Mouse (Mus musculus): ENCODE measurements at regions not wholly inside any gene's neighbourhood (a gene's known extent, or its start where the extent isn't known, plus 50 kb on each side); places are given as distances from the start of the nearest gene placed in this dataset.

DNA sequence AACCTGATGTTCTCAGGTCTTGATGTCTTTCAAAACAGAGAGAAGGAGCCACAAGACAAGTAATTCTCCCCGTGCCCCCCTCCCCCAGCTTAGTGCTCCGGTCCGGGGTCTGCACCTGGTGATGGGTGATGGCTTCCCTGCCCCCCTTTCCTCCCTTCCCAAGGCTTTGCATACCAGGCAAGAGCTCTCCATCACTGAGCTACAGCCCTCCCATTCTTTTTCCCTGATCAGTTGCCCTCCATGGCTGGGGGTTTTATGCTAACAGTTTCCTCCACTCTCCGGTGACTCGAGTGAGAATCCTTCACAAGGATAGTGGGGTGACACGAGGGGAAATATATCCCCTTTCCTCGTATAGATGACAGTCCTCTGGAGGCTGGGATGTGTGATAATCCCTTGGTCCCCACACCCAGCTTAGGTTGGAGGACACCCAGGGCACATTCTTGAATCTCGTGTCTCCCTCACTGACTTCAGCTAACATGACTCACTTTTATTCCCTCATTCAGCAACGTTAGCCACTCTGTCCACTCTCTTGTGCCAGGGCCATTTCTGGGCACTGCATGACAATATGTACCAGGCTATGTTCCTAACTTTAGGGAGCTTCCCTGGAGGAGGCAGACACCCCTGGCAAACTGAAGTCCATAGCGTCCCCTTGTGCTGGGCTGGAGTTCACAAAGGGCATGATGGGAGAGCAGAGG lies 61.9 kb upstream of the Ampd3 start:
- TF ChIP-seq CHD1 (IDR thresholded peaks at IDR 0.05; ENCODE audit: low read depth, low read length) (no peak), GATA1 (IDR thresholded peaks at IDR 0.05; ENCODE audit: low read depth, low read length) (no peak), CHD2 (IDR thresholded peaks at IDR 0.05; ENCODE audit: low read length) (no peak)
- no peak overlapping the region for H3K27ac ChIP-seq (ENCODE audit: control insufficient read depth, low read depth, low read length)

DNA sequence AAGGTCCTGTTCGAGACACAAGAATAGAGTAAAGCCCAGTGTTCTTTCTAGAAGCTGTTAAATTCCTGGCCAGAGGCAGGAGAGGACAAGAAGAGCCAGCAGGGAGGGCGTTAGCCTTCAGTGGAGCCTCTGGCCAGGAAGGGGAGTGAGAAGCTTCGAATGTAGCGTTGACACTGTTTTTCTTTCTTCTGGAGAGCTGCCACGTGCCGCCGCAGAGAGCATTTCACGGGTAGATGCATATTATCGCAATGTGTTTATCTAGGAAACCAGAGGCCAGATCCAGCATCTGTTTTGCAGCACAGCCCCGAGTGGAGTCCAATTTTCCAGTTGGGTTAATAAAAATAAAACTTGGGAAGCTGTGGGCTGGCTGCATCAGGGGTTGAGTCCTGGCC lies 61.3 kb upstream of the Ampd3 start:
- Histone ChIP-seq H3K4me3 (ENCODE audit: control insufficient read depth in 1 of 2, insufficient read depth in 1 of 2, low read depth in 2 of 2, low read length in 2 of 2) (no peak overlapping the region), H3K79me2 (ENCODE audit: control insufficient read depth, insufficient read depth, low read length, poor library complexity) (no peaks in the 10 kb centered on the region), H3K9me3 (replicated peaks; ENCODE audit: insufficient read depth, low read length) (no peaks in the 10 kb centered on the region), H3K27me3 (ENCODE audit: control insufficient read depth in 1 of 2, insufficient read depth in 2 of 2, low read length in 2 of 2) (no peaks in the 10 kb centered on the region; a peak in 1 of 4 replicates), H3K4me1 (ENCODE audit: control insufficient read depth in 1 of 2, insufficient read depth in 2 of 2, low read length in 2 of 2) (peaks cover 4 to 38% of the 10 kb centered on the region in 2 experiments; a peak in 3 of 4 replicates), H3K36me3 (ENCODE audit: control insufficient read depth in 1 of 2, insufficient read depth in 2 of 2, low read length in 2 of 2) (peaks cover 0 to 15% of the 10 kb centered on the region in 2 experiments; a peak in 2 of 4 replicates), H3K9ac (ENCODE audit: control insufficient read depth, low read depth, low read length, poor library complexity, severe bottlenecking) (no peak overlapping the region), H3K27ac (ENCODE audit: control insufficient read depth, low read depth, low read length) (no peak overlapping the region)
- DNase-seq (ENCODE audit: low read depth, low spot score), result peak; percentile 25
- TF ChIP-seq SMC3 (IDR thresholded peaks at IDR 0.05; ENCODE audit: low read depth, low read length) (no peak), EP300 (IDR thresholded peaks at IDR 0.05; ENCODE audit: low read depth in 1 of 2, low read length in 2 of 2) (peak in 1 of 2 experiments; percentile 33; a peak in 1 of 4 replicates), MAFK (IDR thresholded peaks at IDR 0.05; ENCODE audit: borderline replicate concordance, low read depth, low read length) (no peak), ZNF384 (IDR thresholded peaks at IDR 0.05; ENCODE audit: low read depth, low read length) (no peak), UBTF (IDR thresholded peaks at IDR 0.05; ENCODE audit: borderline replicate concordance, insufficient read depth, low read depth, low read length) (no peak), CHD1 (IDR thresholded peaks at IDR 0.05; ENCODE audit: low read depth, low read length) (no peak), ZKSCAN1 (IDR thresholded peaks at IDR 0.05; ENCODE audit: low read depth, low read length) (no peak), ZMIZ1 (IDR thresholded peaks at IDR 0.05; ENCODE audit: low read depth, low read length) (no peak), MAX (IDR thresholded peaks at IDR 0.05; ENCODE audit: low read length) (peak; percentile 79), ETS1 (IDR thresholded peaks at IDR 0.05; ENCODE audit: low read depth, low read length) (no peak), KAT2A (conservative IDR thresholded peaks at IDR 0.05; ENCODE audit: low read depth, low read length) (no peak), MXI1 (IDR thresholded peaks at IDR 0.05; ENCODE audit: low read depth, low read length) (no peak), MEF2A (IDR thresholded peaks at IDR 0.05; ENCODE audit: extremely low read depth, insufficient replicate concordance, low read depth, low read length, poor library complexity, severe bottlenecking) (no peak), GATA1 (IDR thresholded peaks at IDR 0.05; ENCODE audit: low read depth, low read length) (0 out of 2 replicates have a peak, but pooled peaks have one; percentile 9), CTCF (IDR thresholded peaks at IDR 0.05 in 2 of 3, conservative IDR thresholded peaks at IDR 0.05 in 1 of 3; ENCODE audit: control insufficient read depth in 1 of 3, insufficient read depth in 1 of 3, low read depth in 2 of 3, low read length in 3 of 3, poor library complexity in 1 of 3, severe bottlenecking in 1 of 3) (no peak), CHD2 (IDR thresholded peaks at IDR 0.05; ENCODE audit: low read length) (no peak), TCF12 (IDR thresholded peaks at IDR 0.05; ENCODE audit: low read depth, low read length) (peak; percentile 32; the same call in 1 of the 2 replicates), JUND (IDR thresholded peaks at IDR 0.05; ENCODE audit: low read depth, low read length) (no peak), USF1 (IDR thresholded peaks at IDR 0.05; ENCODE audit: low read depth, low read length) (0 out of 2 replicates have a peak, but pooled peaks have one; percentile 27), POLR2AphosphoS2 (IDR thresholded peaks at IDR 0.05; ENCODE audit: low read length) (no peak), BHLHE40 (IDR thresholded peaks at IDR 0.05; ENCODE audit: borderline replicate concordance, low read depth, low read length) (peak; percentile 15; the same call in 1 of the 2 replicates)

More for the DNA sequence above, 61.9 kb upstream of the Ampd3 start:
- no peak overlapping the region for H3K4me3 ChIP-seq (ENCODE audit: control insufficient read depth in 1 of 2, insufficient read depth in 1 of 2, low read depth in 2 of 2, low read length in 2 of 2)
- DNase-seq (ENCODE audit: low read depth, low spot score), result no peak
- peaks cover 4 to 38% of the 10 kb centered on the region in 2 experiments; a peak in 3 of 4 replicates for H3K4me1 ChIP-seq (ENCODE audit: control insufficient read depth in 1 of 2, insufficient read depth in 2 of 2, low read length in 2 of 2)
- H3K9ac ChIP-seq (ENCODE audit: control insufficient read depth, low read depth, low read length, poor library complexity, severe bottlenecking), result no peak overlapping the region
- no peaks in the 10 kb centered on the region for H3K79me2 ChIP-seq (ENCODE audit: control insufficient read depth, insufficient read depth, low read length, poor library complexity)
- no peaks in the 10 kb centered on the region; a peak in 1 of 4 replicates for H3K27me3 ChIP-seq (ENCODE audit: control insufficient read depth in 1 of 2, insufficient read depth in 2 of 2, low read length in 2 of 2)
- H3K9me3 ChIP-seq (replicated peaks; ENCODE audit: insufficient read depth, low read length), result no peaks in the 10 kb centered on the region
- peaks cover 0 to 15% of the 10 kb centered on the region in 2 experiments; a peak in 2 of 4 replicates for H3K36me3 ChIP-seq (ENCODE audit: control insufficient read depth in 1 of 2, insufficient read depth in 2 of 2, low read length in 2 of 2)
